Mouse (Mus musculus) G1E (cell line): ENCODE data around the gene Hoxd13.

Experiments
- CTCF ChIP-seq: IDR thresholded peaks from 2 replicates; pipeline ENCODE4 v1.5.1; 2012; ENCODE audit warnings: low read depth, low read length, inconsistent platforms, mixed read lengths
- GATA1 ChIP-seq: IDR thresholded peaks from 2 replicates; pipeline ENCODE4 v1.6.1; 2012; ENCODE audit warnings: borderline replicate concordance, low read length, inconsistent platforms, mixed read lengths
- GATA2 ChIP-seq: IDR thresholded peaks from 2 replicates; pipeline ENCODE4 v1.6.1; 2012; ENCODE audit warnings: low read depth, low read length, inconsistent platforms, borderline replicate concordance

GRCm38 (mm10) chr2:74689574-74690337 is 21.6 kb downstream of the Hoxd13 start:
- TF ChIP-seq CTCF (no peak), GATA2 (no peak), GATA1 (no peak)
